Mouse (Mus musculus) MEL (cell line): ENCODE data around the gene Olfr1391. TPM values are rescaled to one million over a fixed set of nuclear protein-coding genes. Genes with fewer than 3 reads are reported as not detected.
A peak's percentile ranks its signal among the peaks of the same experiment; 100 is the strongest.
"Not testable (repeated sequence)": the region's sequence is repeated elsewhere in the genome, so short reads cannot be mapped to it uniquely, and the experiment has no call there.

Experiments used
- DNase-seq: peaks from one replicate; pipeline ENCODE4 v3.0.0; 2011; ENCODE audit warnings: low read depth, low spot score
- H3K27ac ChIP-seq: 2 replicates; pipeline ENCODE4 v1.5.1; 2012; ENCODE audit warnings: low read depth, mild to moderate bottlenecking, control low read depth, low read length, moderate library complexity; ENCODE audit not compliant: control insufficient read depth
- H3K27me3 ChIP-seq, 2 experiments: fragments of 150-350 bp in 1 of 2; sonication (generic) in 1 of 2; 2 replicates each; pipeline ENCODE4 v1.6.1; 2012; ENCODE audit warnings: low read length in 2 of 2, mild to moderate bottlenecking in 2 of 2, improper control_type of control experiment in 1 of 2, moderate library complexity in 1 of 2; ENCODE audit not compliant: insufficient read depth in 2 of 2, control insufficient read depth in 1 of 2
- H3K36me3 ChIP-seq, 2 experiments: 2 replicates each; pipeline ENCODE4 v1.6.1; 2012 to 2014; ENCODE audit warnings: low read length in 2 of 2, improper control_type of control experiment in 1 of 2, inconsistent platforms in 1 of 2, mild to moderate bottlenecking in 1 of 2; ENCODE audit not compliant: insufficient read depth in 2 of 2, control insufficient read depth in 1 of 2
- H3K4me1 ChIP-seq, 2 experiments: fragments of 150-350 bp in 1 of 2; sonication (generic) in 1 of 2; 2 replicates each; pipeline ENCODE4 v1.6.1; 2012; ENCODE audit warnings: low read length in 2 of 2, improper control_type of control experiment in 1 of 2, mild to moderate bottlenecking in 1 of 2; ENCODE audit not compliant: insufficient read depth in 2 of 2, control insufficient read depth in 1 of 2
- H3K4me3 ChIP-seq, 2 experiments: fragments of 150-350 bp in 1 of 2; sonication (generic) in 1 of 2; 2 replicates each; pipeline ENCODE4 v1.5.1; 2012; ENCODE audit warnings: low read depth in 2 of 2, low read length in 2 of 2, mild to moderate bottlenecking in 2 of 2, moderate library complexity in 2 of 2, control low read depth in 1 of 2, improper control_type of control experiment in 1 of 2; ENCODE audit not compliant: control insufficient read depth in 1 of 2, insufficient read depth in 1 of 2
- H3K79me2 ChIP-seq: 2 replicates; pipeline ENCODE4 v1.6.1; 2012; ENCODE audit warnings: mild to moderate bottlenecking, low read length, moderate library complexity; ENCODE audit not compliant: control insufficient read depth, poor library complexity, insufficient read depth
- H3K9ac ChIP-seq: 2 replicates; pipeline ENCODE4 v1.6.1; 2012; ENCODE audit warnings: low read depth, mild to moderate bottlenecking, control low read depth, low read length, moderate library complexity; ENCODE audit not compliant: control insufficient read depth, poor library complexity, severe bottlenecking
- H3K9me3 ChIP-seq: fragments of 150-350 bp; sonication (generic); replicated peaks from 2 replicates; pipeline ENCODE4 v1.6.1; 2012; ENCODE audit warnings: mild to moderate bottlenecking, low read length, improper control_type of control experiment, moderate library complexity; ENCODE audit not compliant: insufficient read depth
- BHLHE40 ChIP-seq: IDR thresholded peaks from 2 replicates; pipeline ENCODE4 v1.6.1; 2012; ENCODE audit warnings: low read depth, mild to moderate bottlenecking, inconsistent platforms, low read length, improper control_type of control experiment, borderline replicate concordance
- CHD2 ChIP-seq: IDR thresholded peaks from 2 replicates; pipeline ENCODE4 v1.6.1; 2011; ENCODE audit warnings: low read length, improper control_type of control experiment
- MAX ChIP-seq: IDR thresholded peaks from 2 replicates; pipeline ENCODE4 v1.6.1; 2011; ENCODE audit warnings: low read length, improper control_type of control experiment
- MAZ ChIP-seq: IDR thresholded peaks from 2 replicates; pipeline ENCODE4 v1.6.1; 2012; ENCODE audit warnings: low read depth, mild to moderate bottlenecking, inconsistent platforms, low read length, improper control_type of control experiment
- MEF2A ChIP-seq: IDR thresholded peaks from 2 replicates; pipeline ENCODE4 v1.6.1; 2014; ENCODE audit warnings: low read depth, mild to moderate bottlenecking, inconsistent platforms, low read length, improper control_type of control experiment; ENCODE audit not compliant: poor library complexity, insufficient replicate concordance, severe bottlenecking; ENCODE audit errors: extremely low read depth
- MYB ChIP-seq: IDR thresholded peaks from 2 replicates; pipeline ENCODE4 v1.6.1; 2011; ENCODE audit warnings: mild to moderate bottlenecking, low read depth, low read length, improper control_type of control experiment
- MYC ChIP-seq: IDR thresholded peaks from 2 replicates; pipeline ENCODE4 v1.6.1; 2011; ENCODE audit warnings: low read depth, mild to moderate bottlenecking, low read length, improper control_type of control experiment, moderate library complexity
- POLR2A ChIP-seq, 2 experiments: IDR thresholded peaks; 2 replicates each; pipeline ENCODE4 v1.6.1; 2011 to 2012; ENCODE audit warnings: low read length in 2 of 2, mild to moderate bottlenecking in 2 of 2, control low read depth in 1 of 2, improper control_type of control experiment in 1 of 2, low read depth in 1 of 2, moderate library complexity in 1 of 2; ENCODE audit not compliant: control insufficient read depth in 1 of 2, insufficient read depth in 1 of 2, poor library complexity in 1 of 2
- POLR2AphosphoS2 ChIP-seq: IDR thresholded peaks from 2 replicates; pipeline ENCODE4 v1.6.1; 2011; ENCODE audit warnings: low read length, improper control_type of control experiment
- RAD21 ChIP-seq: IDR thresholded peaks from 2 replicates; pipeline ENCODE4 v1.6.1; 2011; ENCODE audit warnings: mild to moderate bottlenecking, low read depth, low read length, improper control_type of control experiment
- SIN3A ChIP-seq: IDR thresholded peaks from 2 replicates; pipeline ENCODE4 v1.6.1; 2012; ENCODE audit warnings: low read length, improper control_type of control experiment, inconsistent platforms
- TAL1 ChIP-seq: IDR thresholded peaks from 2 replicates; pipeline ENCODE4 v1.6.1; 2012; ENCODE audit warnings: mild to moderate bottlenecking, inconsistent platforms, low read length, moderate library complexity, mixed read lengths
- TBP ChIP-seq: IDR thresholded peaks from 2 replicates; pipeline ENCODE4 v1.8.0; 2011; ENCODE audit warnings: low read depth, low read length, improper control_type of control experiment
- USF2 ChIP-seq, 2 experiments: IDR thresholded peaks; 2 replicates each; pipeline ENCODE4 v1.6.1; 2011 to 2012; ENCODE audit warnings: improper control_type of control experiment in 2 of 2, low read length in 2 of 2, borderline replicate concordance in 1 of 2, inconsistent platforms in 1 of 2, low read depth in 1 of 2, mild to moderate bottlenecking in 1 of 2; ENCODE audit not compliant: insufficient read depth in 1 of 2
- ZC3H11A ChIP-seq: IDR thresholded peaks from 2 replicates; pipeline ENCODE4 v1.6.1; 2012; ENCODE audit warnings: low read depth, mild to moderate bottlenecking, inconsistent platforms, low read length, improper control_type of control experiment
- ZKSCAN1 ChIP-seq: IDR thresholded peaks from 2 replicates; pipeline ENCODE4 v1.6.1; 2012; ENCODE audit warnings: low read depth, mild to moderate bottlenecking, inconsistent platforms, low read length, improper control_type of control experiment, moderate library complexity
- ZNF384 ChIP-seq: IDR thresholded peaks from 2 replicates; pipeline ENCODE4 v1.6.1; 2012; ENCODE audit warnings: low read depth, mild to moderate bottlenecking, inconsistent platforms, low read length, improper control_type of control experiment
- polyA plus RNA-seq, 2 experiments: library from polyadenylated mRNA; stranded (reverse) in 1 of 2; unstranded in 1 of 2; fragments of >175 nt in 1 of 2; fragments of >200 nt in 1 of 2; gene quantifications; 2 replicates each; pipeline versions ENCODE4 v1.2.1 to v1.2.4; 2012; ENCODE audit warnings: low replicate concordance in 2 of 2, low read depth in 1 of 2; ENCODE audit not compliant: insufficient read length in 2 of 2, insufficient read depth in 1 of 2, missing spikeins in 1 of 2
- total RNA-seq: library from RNA; depleted of rRNA; stranded (reverse); fragments of 300-350 nt; gene quantifications from 2 replicates; pipeline ENCODE4 v1.2.3, GENCODE M21; 2012

Olfr1391 gene
- total and polyA plus RNA-seq, 3 experiments = not detected

DNA sequence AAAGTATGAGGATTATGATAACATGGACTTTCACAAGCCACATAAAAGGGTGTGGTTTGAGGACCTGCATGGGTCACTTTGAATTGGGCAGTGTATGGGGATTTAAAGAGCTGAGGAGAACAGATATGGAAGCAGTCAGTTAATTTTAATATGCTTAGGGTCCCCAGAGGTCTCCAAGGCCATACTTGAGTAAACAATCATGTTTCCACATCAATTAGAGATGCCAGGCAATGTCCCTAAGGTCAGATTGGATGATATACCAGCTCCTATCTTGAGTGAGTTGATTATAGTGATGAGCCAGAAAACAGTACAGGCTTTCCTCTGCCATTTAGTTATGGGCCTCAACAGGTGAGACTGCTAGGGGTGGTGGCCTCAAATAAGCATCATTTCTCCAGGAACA is 18.1 kb upstream of the Olfr1391 start, which contains the start of gene Olfr10:
TSS of gene Olfr10 (plus strand) at position 301 of the 400 bp plus-strand sequence.
- H3K79me2 ChIP-seq = no peaks in the 10 kb centered on the region
- DNase-seq = no peak
- H3K27ac ChIP-seq = no peak within 1 kb of the TSS
- peaks cover 0 to 2% of the 10 kb centered on the region in 2 experiments; a peak in 1 of 4 replicates for H3K27me3 ChIP-seq
- TF ChIP-seq ZNF384 (no peak), SIN3A (no peak), MAX (no peak), TAL1 (no peak), POLR2AphosphoS2 (no peak), MYC (no peak), USF2 (IDR thresholded peaks at IDR 0.05; ENCODE audit: borderline replicate concordance in 1 of 2, insufficient read depth in 1 of 2, low read depth in 1 of 2, low read length in 2 of 2) (no peak), RAD21 (no peak), BHLHE40 (no peak), MEF2A (no peak), ZKSCAN1 (no peak), MYB (no peak), ZC3H11A (no peak), POLR2A (IDR thresholded peaks at IDR 0.05; ENCODE audit: control insufficient read depth in 1 of 2, insufficient read depth in 1 of 2, low read depth in 1 of 2, low read length in 2 of 2, poor library complexity in 1 of 2) (no peak), TBP (no peak), CHD2 (no peak), MAZ (no peak)
- H3K9ac ChIP-seq = no peak within 1 kb of the TSS
- H3K4me3 ChIP-seq = no peak within 1 kb of the TSS
- no peaks in the 10 kb centered on the region for H3K4me1 ChIP-seq
- no peaks in the 10 kb centered on the region for H3K36me3 ChIP-seq
- H3K9me3 ChIP-seq = no peaks in the 10 kb centered on the region; the same call in 1 of the 2 replicates

DNA sequence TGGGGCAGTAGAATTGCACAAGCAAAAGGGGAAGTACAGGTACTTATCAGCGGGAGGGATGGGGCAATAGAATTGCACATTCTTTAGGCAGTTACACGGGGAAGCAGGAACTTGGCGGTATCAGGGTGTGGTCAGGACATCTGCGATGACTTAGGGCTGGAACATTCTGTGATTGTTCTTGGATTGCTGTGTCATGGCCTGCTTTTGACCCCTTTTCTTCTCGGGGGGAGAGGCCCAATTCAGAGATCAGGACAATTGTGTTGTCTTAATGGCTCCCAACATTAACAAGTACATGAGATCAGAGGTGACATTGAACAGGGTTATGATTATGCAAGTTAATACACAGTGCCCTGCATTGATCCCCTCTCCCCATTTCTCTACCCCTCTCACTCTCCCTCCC is 14.0 kb upstream of the Olfr1391 start:
- not testable (repeated sequence) for H3K4me3 ChIP-seq, H3K9ac ChIP-seq, H3K9me3 ChIP-seq, H3K79me2 ChIP-seq, H3K36me3 ChIP-seq, H3K27ac ChIP-seq, H3K27me3 ChIP-seq, H3K4me1 ChIP-seq
- DNase-seq = peak; percentile 18
